Mouse (Mus musculus): ENCODE measurements around the gene B9d2. TPM values are rescaled to one million over a fixed set of nuclear protein-coding genes. Genes with fewer than 3 reads are reported as not detected.

Gene B9d2
- polyA plus RNA-seq (2015; fragmentation: Nextera tagmentation; extraction: Ambion mirVana), result 19.9 and 23.2 TPM in 2 replicates

DNA sequence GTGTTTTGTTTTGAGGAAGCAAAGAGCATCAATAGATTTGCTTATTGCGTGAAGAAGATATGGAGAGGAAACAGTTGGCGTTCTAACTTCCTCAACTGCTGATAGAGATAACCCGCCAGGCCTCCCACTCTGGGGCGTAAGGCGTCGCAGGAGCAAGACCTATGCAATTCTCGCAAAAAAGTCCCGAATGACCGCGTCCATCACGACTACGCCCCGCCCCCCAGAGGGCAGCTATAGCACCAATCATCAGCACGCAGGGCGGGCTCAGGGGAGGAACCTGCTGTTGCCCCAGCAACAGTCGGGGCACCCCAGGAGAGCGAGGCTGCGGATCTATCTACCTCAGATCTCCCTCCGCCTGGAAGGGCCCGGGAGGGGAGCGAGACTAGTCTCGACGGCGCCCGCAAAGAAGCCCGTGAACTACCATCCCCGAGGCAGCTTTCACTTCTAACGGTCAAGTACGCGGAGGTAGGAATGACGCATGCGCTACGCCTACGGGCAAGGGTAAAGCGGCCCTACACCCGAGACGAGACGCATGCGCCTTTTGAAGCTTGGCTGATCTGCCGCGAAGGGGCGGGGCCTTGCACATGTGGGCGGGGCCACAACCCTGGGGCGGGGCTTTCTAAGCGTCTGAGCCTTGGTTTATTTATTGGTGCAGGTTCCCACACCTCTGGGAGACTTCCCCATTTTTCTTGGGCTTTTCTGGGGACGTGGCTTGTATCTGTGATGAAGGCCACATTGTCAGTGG is at the start of gene B9d2:
B9d2 (plus strand) TSS at position 267 of the 745 bp plus-strand sequence.
- H3K4me2 ChIP-seq, result peak within 1 kb of the TSS; percentile 73
- H3K4me3 ChIP-seq (replicated peaks), result peak within 1 kb of the TSS; percentile 77
- no peaks in the 10 kb centered on the region for H3K9me3 ChIP-seq (replicated peaks)
- H3K4me1 ChIP-seq (replicated peaks), result peaks cover 67% of the 10 kb centered on the region
- H3K27ac ChIP-seq (replicated peaks), result peak within 1 kb of the TSS; percentile 97
- ATAC-seq (ENCODE audit: insufficient read depth), result peak; percentile 95
- H3K27me3 ChIP-seq, result peaks cover 10% of the 10 kb centered on the region
- no peaks in the 10 kb centered on the region for H3K36me3 ChIP-seq (replicated peaks)
- peak within 1 kb of the TSS; percentile 72 for H3K9ac ChIP-seq
- under 1% methylated on average over 46 of the region's 46 CpGs for WGBS (ENCODE audit: insufficient replicate concordance)

DNA sequence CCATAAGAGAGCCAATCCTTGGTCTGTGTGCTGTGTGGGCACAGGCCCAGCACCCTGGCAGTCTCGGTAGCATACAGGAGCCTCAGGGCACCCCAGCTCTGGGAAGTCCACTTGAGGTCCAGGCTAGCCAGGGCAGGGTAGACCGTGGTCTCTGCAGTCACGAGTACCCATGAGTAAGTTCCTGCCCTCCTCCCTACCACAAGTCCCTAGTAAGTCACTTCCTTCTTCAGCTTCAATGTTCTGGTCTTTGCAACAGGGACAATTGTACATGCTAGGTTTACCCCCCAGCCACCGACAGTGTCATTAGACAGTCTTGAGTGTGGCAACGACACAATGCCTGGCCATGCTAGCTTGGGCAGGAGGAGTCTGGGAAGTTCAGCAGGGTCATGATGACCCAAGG is 47.9 kb upstream of the B9d2 start:
- 0 out of 2 replicates have a peak, but pooled peaks have one; percentile 30 for ATAC-seq (ENCODE audit: insufficient read depth)
- Histone ChIP-seq H3K36me3 (replicated peaks) (no peaks in the 10 kb centered on the region; the same call in 1 of the 2 replicates), H3K4me1 (replicated peaks) (peaks cover 32% of the 10 kb centered on the region), H3K4me2 (no peak overlapping the region), H3K9ac (no peak overlapping the region), H3K9me3 (replicated peaks) (no peaks in the 10 kb centered on the region), H3K27me3 (no peaks in the 10 kb centered on the region), H3K27ac (replicated peaks) (peak overlapping the region; percentile 51; the same call in 1 of the 2 replicates), H3K4me3 (replicated peaks) (no peak overlapping the region)
- 41% methylated on average over 5 of the region's 5 CpGs for WGBS (ENCODE audit: insufficient replicate concordance)

DNA sequence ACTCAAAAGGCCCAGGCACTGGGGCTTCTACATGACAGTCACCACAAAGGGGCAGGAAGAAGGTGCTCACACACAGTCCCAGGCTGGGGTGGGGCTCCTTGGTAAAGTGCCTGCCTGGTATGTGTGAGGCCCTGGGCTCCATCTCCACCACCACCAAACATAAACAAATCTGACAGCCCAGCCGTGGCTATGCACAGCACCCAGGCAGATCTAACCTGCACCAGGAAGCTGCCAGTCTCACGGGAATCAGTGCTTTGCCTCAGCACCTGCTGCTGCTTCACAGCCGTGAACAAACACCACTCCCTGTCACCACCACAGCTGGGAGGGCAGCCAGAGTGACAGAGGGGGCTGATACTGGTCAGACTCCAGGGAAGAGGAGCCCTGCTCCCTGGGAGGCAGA is 44.2 kb upstream of the B9d2 start:
- 0 out of 2 replicates have a peak, but pooled peaks cover 2% of the 10 kb centered on the region for H3K36me3 ChIP-seq (replicated peaks)
- no peak for ATAC-seq (ENCODE audit: insufficient read depth)
- H3K4me2 ChIP-seq, result no peak overlapping the region
- no peaks in the 10 kb centered on the region for H3K9me3 ChIP-seq (replicated peaks)
- 37% methylated on average over 3 of the region's 3 CpGs for WGBS (ENCODE audit: insufficient replicate concordance)
- H3K4me3 ChIP-seq (replicated peaks), result no peak overlapping the region
- no peak overlapping the region for H3K27ac ChIP-seq (replicated peaks)
- H3K4me1 ChIP-seq (replicated peaks), result peaks cover 13% of the 10 kb centered on the region; the same call in 1 of the 2 replicates
- no peaks in the 10 kb centered on the region for H3K27me3 ChIP-seq
- H3K9ac ChIP-seq, result no peak overlapping the region

DNA sequence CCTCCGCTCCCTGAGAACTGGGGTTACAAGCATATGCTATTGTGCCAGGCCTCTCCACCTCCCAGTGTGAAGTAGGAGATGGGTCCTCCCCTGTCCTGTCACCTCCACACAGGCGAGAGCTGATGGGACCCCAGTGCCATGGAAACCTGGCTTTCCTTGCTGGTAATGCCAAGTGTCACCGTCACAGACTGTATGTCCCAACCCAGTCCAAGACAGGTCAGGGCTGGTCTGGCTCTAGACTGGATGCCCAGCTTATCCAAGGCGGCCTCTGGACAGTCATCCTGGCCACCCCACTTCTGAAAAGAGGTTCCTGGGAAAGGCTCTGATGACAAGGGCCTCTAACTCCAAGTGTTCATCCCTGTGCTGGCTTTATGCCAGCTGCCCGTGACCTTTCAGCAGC is 43.5 kb upstream of the B9d2 start:
- Histone ChIP-seq H3K4me2 (no peak overlapping the region), H3K27ac (replicated peaks) (no peak overlapping the region), H3K9me3 (replicated peaks) (no peaks in the 10 kb centered on the region), H3K9ac (no peak overlapping the region), H3K27me3 (no peaks in the 10 kb centered on the region), H3K4me1 (replicated peaks) (peaks cover 13% of the 10 kb centered on the region; the same call in 1 of the 2 replicates), H3K36me3 (replicated peaks) (0 out of 2 replicates have a peak, but pooled peaks cover 5% of the 10 kb centered on the region), H3K4me3 (replicated peaks) (no peak overlapping the region)
- no peak for ATAC-seq (ENCODE audit: insufficient read depth)
- WGBS (ENCODE audit: insufficient replicate concordance), result 66% methylated on average over 5 of the region's 5 CpGs

DNA sequence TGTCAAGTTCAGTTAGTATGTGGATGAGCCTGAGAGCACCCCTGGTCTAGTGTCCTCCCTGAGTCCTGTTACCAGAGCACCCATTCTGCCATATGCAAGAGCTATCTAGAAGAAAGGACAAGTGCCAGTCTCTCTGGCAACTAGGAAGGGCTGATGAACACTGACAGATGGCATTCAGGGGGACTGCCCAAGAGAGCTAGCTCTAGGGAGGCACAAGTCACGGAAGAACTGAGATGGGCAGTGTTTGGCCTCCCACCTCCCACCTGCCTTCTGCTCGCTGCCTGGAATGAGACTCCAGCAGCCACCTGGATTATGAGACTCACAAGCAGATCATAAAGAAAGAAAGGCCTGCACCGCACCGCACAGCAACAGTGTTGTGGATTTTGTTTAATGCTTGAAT is 40.8 kb upstream of the B9d2 start:
- 78% methylated on average over 4 of the region's 4 CpGs for WGBS (ENCODE audit: insufficient replicate concordance)

DNA sequence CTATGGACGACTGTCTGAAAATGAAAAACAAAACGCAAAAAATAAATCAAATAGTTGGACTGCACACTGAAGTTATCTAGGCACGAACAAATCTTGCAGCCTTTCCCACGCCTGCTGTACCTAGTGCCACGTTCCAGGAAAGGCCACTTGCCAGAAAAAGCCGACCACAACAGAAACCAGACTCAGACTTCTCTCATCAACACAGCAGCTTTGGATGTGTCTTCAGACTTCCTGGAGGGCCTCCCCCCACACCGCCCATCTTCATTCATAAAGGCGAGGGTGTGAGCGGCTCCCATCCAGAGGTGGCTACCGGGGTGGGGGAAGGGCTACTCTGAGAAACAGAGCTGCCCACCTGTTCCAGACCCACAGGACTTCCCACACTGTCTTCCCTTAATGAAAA is 36.4 kb upstream of the B9d2 start:
- Histone ChIP-seq H3K4me1 (replicated peaks) (peaks cover 12% of the 10 kb centered on the region; the same call in 1 of the 2 replicates), H3K36me3 (replicated peaks) (0 out of 2 replicates have a peak, but pooled peaks cover 5% of the 10 kb centered on the region), H3K4me2 (no peak overlapping the region), H3K9me3 (replicated peaks) (no peaks in the 10 kb centered on the region), H3K27me3 (no peaks in the 10 kb centered on the region), H3K9ac (no peak overlapping the region), H3K27ac (replicated peaks) (no peak overlapping the region), H3K4me3 (replicated peaks) (no peak overlapping the region)
- ATAC-seq (ENCODE audit: insufficient read depth), result no peak
- WGBS (ENCODE audit: insufficient replicate concordance), result 33% methylated on average over 10 of the region's 10 CpGs

More for the DNA sequence above, 40.8 kb upstream of the B9d2 start:
- no peak overlapping the region for H3K4me3 ChIP-seq (replicated peaks)
- no peak for ATAC-seq (ENCODE audit: insufficient read depth)
- no peak overlapping the region for H3K27ac ChIP-seq (replicated peaks)
- H3K27me3 ChIP-seq, result no peaks in the 10 kb centered on the region
- no peak overlapping the region for H3K9ac ChIP-seq
- peaks cover 9% of the 10 kb centered on the region; the same call in 1 of the 2 replicates for H3K4me1 ChIP-seq (replicated peaks)
- H3K9me3 ChIP-seq (replicated peaks), result no peaks in the 10 kb centered on the region
- H3K36me3 ChIP-seq (replicated peaks), result 0 out of 2 replicates have a peak, but pooled peaks cover 5% of the 10 kb centered on the region
- no peak overlapping the region for H3K4me2 ChIP-seq

DNA sequence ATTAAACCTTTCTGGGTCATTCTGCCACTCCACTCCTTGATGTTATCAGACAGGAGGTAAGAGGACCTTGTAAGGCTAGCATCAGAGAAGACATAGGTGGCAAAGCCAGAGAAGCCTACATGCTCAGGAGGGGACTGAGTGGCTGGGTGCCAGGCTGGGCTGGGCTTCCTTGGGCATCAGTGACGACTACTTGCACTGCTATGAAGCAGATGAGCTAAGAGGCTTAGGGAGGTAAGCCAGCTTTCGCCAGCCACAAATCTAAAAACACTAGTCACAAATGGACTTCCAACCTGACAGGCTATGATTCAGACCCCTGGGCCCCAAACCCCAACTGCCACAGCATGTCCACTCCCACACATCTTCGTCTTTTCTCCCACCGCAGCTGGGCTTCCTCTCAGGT is 35.9 kb upstream of the B9d2 start:
- no peak overlapping the region for H3K4me2 ChIP-seq
- ATAC-seq (ENCODE audit: insufficient read depth), result no peak
- H3K4me3 ChIP-seq (replicated peaks), result no peak overlapping the region
- H3K9ac ChIP-seq, result no peak overlapping the region
- no peaks in the 10 kb centered on the region for H3K9me3 ChIP-seq (replicated peaks)
- peaks cover 17% of the 10 kb centered on the region for H3K4me1 ChIP-seq (replicated peaks)
- H3K27me3 ChIP-seq, result no peaks in the 10 kb centered on the region
- no peak overlapping the region for H3K27ac ChIP-seq (replicated peaks)
- 38% methylated on average over 4 of the region's 4 CpGs for WGBS (ENCODE audit: insufficient replicate concordance)
- H3K36me3 ChIP-seq (replicated peaks), result 0 out of 2 replicates have a peak, but pooled peaks cover 5% of the 10 kb centered on the region

DNA sequence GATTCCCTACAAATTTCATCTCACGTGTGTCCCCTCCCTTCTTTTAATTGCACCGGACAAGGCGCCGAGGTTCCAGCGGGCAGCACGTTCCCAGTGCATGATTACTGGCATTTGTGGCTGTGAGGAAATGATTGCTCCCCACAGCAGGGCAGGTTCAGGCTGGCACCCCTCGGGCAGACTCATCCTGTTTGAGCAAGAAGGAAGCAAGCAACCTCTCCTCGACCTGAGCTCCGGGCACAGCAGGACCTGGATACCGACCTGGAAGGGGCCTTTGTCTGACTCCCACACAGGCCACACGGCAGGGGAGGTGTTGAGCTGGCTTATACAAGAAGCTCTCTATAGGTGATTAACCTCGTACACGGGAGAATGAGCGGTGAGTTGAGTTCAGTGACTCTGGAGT is 35.5 kb upstream of the B9d2 start:
- no peak overlapping the region for H3K4me2 ChIP-seq
- peaks cover 21% of the 10 kb centered on the region for H3K4me1 ChIP-seq (replicated peaks)
- H3K4me3 ChIP-seq (replicated peaks), result no peak overlapping the region
- no peak overlapping the region for H3K27ac ChIP-seq (replicated peaks)
- H3K9me3 ChIP-seq (replicated peaks), result no peaks in the 10 kb centered on the region
- H3K27me3 ChIP-seq, result no peaks in the 10 kb centered on the region
- WGBS (ENCODE audit: insufficient replicate concordance), result 42% methylated on average over 14 of the region's 14 CpGs
- ATAC-seq (ENCODE audit: insufficient read depth), result no peak
- 0 out of 2 replicates have a peak, but pooled peaks cover 5% of the 10 kb centered on the region for H3K36me3 ChIP-seq (replicated peaks)
- no peak overlapping the region for H3K9ac ChIP-seq

DNA sequence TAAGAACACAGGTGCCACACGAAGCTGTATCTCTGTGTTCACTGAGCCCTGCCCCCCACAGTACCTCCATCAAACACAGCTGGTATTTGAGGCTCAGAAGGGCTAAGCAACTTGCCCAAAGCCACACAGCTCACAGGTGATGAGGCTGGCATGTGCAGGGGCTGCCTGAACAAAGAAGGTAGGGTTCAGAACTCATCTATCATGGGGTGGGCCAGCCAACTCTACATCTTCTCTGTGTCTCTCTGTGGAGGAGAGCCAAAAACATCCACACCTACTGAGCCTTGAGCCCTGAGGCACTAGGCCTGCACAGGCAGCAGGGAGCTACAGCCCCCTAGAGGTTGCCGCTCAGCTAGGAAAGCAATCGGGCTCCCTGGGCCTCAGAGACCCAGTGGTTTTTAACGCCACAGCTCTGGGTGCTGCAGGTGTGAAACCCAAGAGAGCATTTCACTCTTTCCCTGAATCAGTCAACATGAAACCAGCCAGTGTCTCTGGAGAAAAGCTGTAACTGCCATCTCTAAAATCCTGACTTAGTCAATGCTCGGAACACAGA is 32.9 kb upstream of the B9d2 start:
- Histone ChIP-seq H3K4me3 (replicated peaks) (no peak overlapping the region), H3K27ac (replicated peaks) (no peak overlapping the region), H3K4me1 (replicated peaks) (peaks cover 22% of the 10 kb centered on the region), H3K9me3 (replicated peaks) (no peaks in the 10 kb centered on the region), H3K36me3 (replicated peaks) (no peaks in the 10 kb centered on the region), H3K27me3 (no peaks in the 10 kb centered on the region), H3K9ac (no peak overlapping the region), H3K4me2 (no peak overlapping the region)
- WGBS (ENCODE audit: insufficient replicate concordance), result 44% methylated on average over 5 of the region's 5 CpGs
- no peak for ATAC-seq (ENCODE audit: insufficient read depth)

DNA sequence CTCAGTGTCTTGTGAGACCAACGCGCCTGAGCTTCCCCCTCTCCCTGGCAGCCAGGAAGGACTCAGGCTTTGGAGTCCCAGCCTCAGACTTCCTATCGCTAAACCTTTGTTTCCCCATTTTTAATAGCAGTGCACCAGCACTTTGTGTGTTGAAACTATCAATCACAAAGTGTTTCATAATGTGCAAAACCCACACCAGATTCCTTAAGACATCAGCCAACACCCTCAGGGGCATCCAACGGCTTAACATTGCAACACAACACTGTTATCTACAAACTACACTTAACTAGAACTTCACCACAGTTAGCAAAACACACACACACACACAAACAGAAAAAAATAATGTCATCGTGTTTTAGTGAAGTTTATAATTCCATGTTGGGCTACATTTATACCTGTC is 30.7 kb upstream of the B9d2 start:
- no peak overlapping the region for H3K4me3 ChIP-seq (replicated peaks)
- no peaks in the 10 kb centered on the region for H3K9me3 ChIP-seq (replicated peaks)
- peaks cover 16% of the 10 kb centered on the region for H3K4me1 ChIP-seq (replicated peaks)
- peak overlapping the region; percentile 49 for H3K27ac ChIP-seq (replicated peaks)
- H3K4me2 ChIP-seq, result no peak overlapping the region
- H3K27me3 ChIP-seq, result no peaks in the 10 kb centered on the region
- ATAC-seq (ENCODE audit: insufficient read depth), result no peak
- no peak overlapping the region for H3K9ac ChIP-seq
- 17% methylated on average over 5 of the region's 5 CpGs for WGBS (ENCODE audit: insufficient replicate concordance)
- no peaks in the 10 kb centered on the region for H3K36me3 ChIP-seq (replicated peaks)

DNA sequence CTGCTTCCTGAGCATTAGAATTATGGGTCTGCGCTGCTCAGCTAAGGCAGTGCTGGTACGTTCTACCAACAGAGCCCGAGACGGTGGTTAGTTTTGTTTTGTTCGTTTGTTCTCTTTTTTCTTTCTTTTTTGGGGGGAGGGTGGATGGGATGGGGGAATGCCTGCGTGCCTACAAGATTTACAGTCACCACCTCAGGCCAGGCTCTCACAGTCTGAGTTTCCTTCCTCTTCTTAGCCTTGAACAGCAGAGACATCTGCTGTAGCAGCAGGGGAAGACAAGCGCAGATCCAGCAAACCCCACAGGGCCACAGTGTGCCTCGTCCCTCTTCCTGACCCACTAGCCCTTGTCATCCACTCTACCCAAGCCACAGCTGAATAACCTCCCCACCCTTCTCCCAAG is 29.3 kb upstream of the B9d2 start:
- ATAC-seq (ENCODE audit: insufficient read depth), result 0 out of 2 replicates have a peak, but pooled peaks have one; percentile 11
- Histone ChIP-seq H3K27ac (replicated peaks) (peak overlapping the region; percentile 10; the same call in 1 of the 2 replicates), H3K27me3 (no peaks in the 10 kb centered on the region), H3K36me3 (replicated peaks) (no peaks in the 10 kb centered on the region), H3K9ac (no peak overlapping the region), H3K4me3 (replicated peaks) (0 out of 2 replicates have a peak overlapping the region, but pooled peaks have one; percentile 6), H3K9me3 (replicated peaks) (no peaks in the 10 kb centered on the region), H3K4me2 (peak overlapping the region; percentile 23; the same call in 1 of the 2 replicates), H3K4me1 (replicated peaks) (peaks cover 22% of the 10 kb centered on the region)
- 30% methylated on average over 8 of the region's 8 CpGs for WGBS (ENCODE audit: insufficient replicate concordance)

Measured in liver, embryonic 15.5 days (tissue).